Mouse (Mus musculus): Measurements from ENCODE around the gene Fam83g. TPM values are rescaled to one million over a fixed set of nuclear protein-coding genes. Genes with fewer than 3 reads are reported as not detected.

The Fam83g gene
- polyA plus RNA-seq, 1 experiment, result 0.46 TPM

- no peak for TF ChIP-seq POLR2A (IDR thresholded peaks at IDR 0.05; ENCODE audit: low read depth, low read length)
- no peak overlapping the region for H3K27ac ChIP-seq (ENCODE audit: insufficient read depth, low read length)
- peaks cover 4% of the 10 kb centered on the region; the same call in 1 of the 2 replicates for H3K4me1 ChIP-seq (ENCODE audit: control insufficient read depth, insufficient read depth, low read length)
- H3K4me3 ChIP-seq (ENCODE audit: insufficient read depth, low read length), result no peak overlapping the region
Observed at GRCm38 (mm10) chr11:61686906-61687453, 3.1 kb downstream of the Fam83g start.

GRCm38 (mm10) chr11:61687595-61687994 is 3.7 kb downstream of the Fam83g start:
- Histone ChIP-seq H3K4me3 (ENCODE audit: insufficient read depth, low read length) (no peak overlapping the region), H3K4me1 (ENCODE audit: control insufficient read depth, insufficient read depth, low read length) (peaks cover 4% of the 10 kb centered on the region; the same call in 1 of the 2 replicates), H3K27ac (ENCODE audit: insufficient read depth, low read length) (no peak overlapping the region)
- TF ChIP-seq CTCF (IDR thresholded peaks at IDR 0.05; ENCODE audit: borderline replicate concordance, insufficient read depth, low read length), result no peak
- TF ChIP-seq POLR2A (IDR thresholded peaks at IDR 0.05; ENCODE audit: low read depth, low read length), result no peak

GRCm38 (mm10) chr11:61692996-61693395 is 9.1 kb downstream of the Fam83g start:
- no peaks in the 10 kb centered on the region for H3K4me1 ChIP-seq (ENCODE audit: control insufficient read depth, insufficient read depth, low read length)
- no peak overlapping the region for H3K4me3 ChIP-seq (ENCODE audit: insufficient read depth, low read length)
- TF ChIP-seq CTCF (IDR thresholded peaks at IDR 0.05; ENCODE audit: borderline replicate concordance, insufficient read depth, low read length), result no peak
- no peak for TF ChIP-seq POLR2A (IDR thresholded peaks at IDR 0.05; ENCODE audit: low read depth, low read length)
- no peak overlapping the region for H3K27ac ChIP-seq (ENCODE audit: insufficient read depth, low read length)

GRCm38 (mm10) chr11:61698852-61699251 is 15.0 kb downstream of the Fam83g start:
- Histone ChIP-seq H3K4me1 (ENCODE audit: control insufficient read depth, insufficient read depth, low read length) (no peaks in the 10 kb centered on the region), H3K27ac (ENCODE audit: insufficient read depth, low read length) (no peak overlapping the region), H3K4me3 (ENCODE audit: insufficient read depth, low read length) (no peak overlapping the region)
- no peak for TF ChIP-seq CTCF (IDR thresholded peaks at IDR 0.05; ENCODE audit: borderline replicate concordance, insufficient read depth, low read length)
- TF ChIP-seq POLR2A (IDR thresholded peaks at IDR 0.05; ENCODE audit: low read depth, low read length), result no peak

GRCm38 (mm10) chr11:61699460-61699859 is 15.6 kb downstream of the Fam83g start:
- Histone ChIP-seq H3K27ac (ENCODE audit: insufficient read depth, low read length) (no peak overlapping the region), H3K4me3 (ENCODE audit: insufficient read depth, low read length) (no peak overlapping the region), H3K4me1 (ENCODE audit: control insufficient read depth, insufficient read depth, low read length) (no peaks in the 10 kb centered on the region)
- no peak for TF ChIP-seq POLR2A (IDR thresholded peaks at IDR 0.05; ENCODE audit: low read depth, low read length)
- TF ChIP-seq CTCF (IDR thresholded peaks at IDR 0.05; ENCODE audit: borderline replicate concordance, insufficient read depth, low read length), result no peak

DNA sequence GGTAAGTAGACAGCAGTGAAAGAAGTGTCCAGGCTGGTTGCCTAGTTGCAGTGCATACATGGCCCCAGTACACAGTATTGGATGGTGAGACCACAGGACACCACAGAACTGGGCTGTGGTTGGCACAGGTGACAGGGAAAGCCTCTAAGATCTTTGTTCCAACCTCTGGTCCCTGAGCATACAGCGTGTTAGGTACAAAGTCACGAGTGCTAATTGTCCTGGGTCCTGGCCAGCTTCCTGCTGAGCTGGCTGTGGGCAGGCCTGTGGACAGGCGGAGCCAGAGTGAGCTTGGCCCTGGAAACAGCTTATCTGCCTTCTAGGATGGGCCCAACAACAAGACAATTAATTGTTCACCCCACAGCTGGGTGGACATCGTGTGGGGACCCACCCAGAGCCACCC is 16.0 kb downstream of the Fam83g start:
- no peaks in the 10 kb centered on the region for H3K4me1 ChIP-seq (ENCODE audit: control insufficient read depth, insufficient read depth, low read length)
- H3K27ac ChIP-seq (ENCODE audit: insufficient read depth, low read length), result no peak overlapping the region
- no peak overlapping the region for H3K4me3 ChIP-seq (ENCODE audit: insufficient read depth, low read length)
- TF ChIP-seq POLR2A (IDR thresholded peaks at IDR 0.05; ENCODE audit: low read depth, low read length) (no peak), CTCF (IDR thresholded peaks at IDR 0.05; ENCODE audit: borderline replicate concordance, insufficient read depth, low read length) (no peak)

DNA sequence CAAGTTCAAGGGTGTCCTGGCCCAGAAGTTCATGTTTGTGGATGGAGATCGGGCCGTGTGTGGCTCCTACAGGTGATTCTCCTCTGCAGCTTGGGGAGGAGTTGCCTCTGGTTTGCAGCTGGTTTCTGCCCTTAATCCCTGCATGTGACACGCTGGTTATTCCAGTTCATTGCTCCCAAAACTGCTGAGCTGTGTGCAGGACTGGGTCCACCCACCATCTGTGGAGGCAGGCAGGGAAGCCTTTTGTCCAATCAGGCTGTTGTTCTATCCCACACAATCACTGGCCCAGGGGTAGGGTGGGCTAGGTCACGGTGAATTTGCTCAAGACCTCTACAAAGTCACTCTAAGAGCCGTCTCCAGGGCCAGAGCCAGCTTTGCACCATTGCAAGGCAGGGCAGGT is 17.8 kb downstream of the Fam83g start:
- no peak overlapping the region for H3K27ac ChIP-seq (ENCODE audit: insufficient read depth, low read length)
- TF ChIP-seq POLR2A (IDR thresholded peaks at IDR 0.05; ENCODE audit: low read depth, low read length) (no peak), CTCF (IDR thresholded peaks at IDR 0.05; ENCODE audit: borderline replicate concordance, insufficient read depth, low read length) (no peak)
- H3K4me1 ChIP-seq (ENCODE audit: control insufficient read depth, insufficient read depth, low read length), result no peaks in the 10 kb centered on the region
- H3K4me3 ChIP-seq (ENCODE audit: insufficient read depth, low read length), result no peak overlapping the region

GRCm38 (mm10) chr11:61702494-61702893 is 18.6 kb downstream of the Fam83g start:
- TF ChIP-seq POLR2A (IDR thresholded peaks at IDR 0.05; ENCODE audit: low read depth, low read length) (no peak), CTCF (IDR thresholded peaks at IDR 0.05; ENCODE audit: borderline replicate concordance, insufficient read depth, low read length) (no peak)
- no peak overlapping the region for H3K27ac ChIP-seq (ENCODE audit: insufficient read depth, low read length)
- H3K4me1 ChIP-seq (ENCODE audit: control insufficient read depth, insufficient read depth, low read length), result no peaks in the 10 kb centered on the region
- H3K4me3 ChIP-seq (ENCODE audit: insufficient read depth, low read length), result no peak overlapping the region

DNA sequence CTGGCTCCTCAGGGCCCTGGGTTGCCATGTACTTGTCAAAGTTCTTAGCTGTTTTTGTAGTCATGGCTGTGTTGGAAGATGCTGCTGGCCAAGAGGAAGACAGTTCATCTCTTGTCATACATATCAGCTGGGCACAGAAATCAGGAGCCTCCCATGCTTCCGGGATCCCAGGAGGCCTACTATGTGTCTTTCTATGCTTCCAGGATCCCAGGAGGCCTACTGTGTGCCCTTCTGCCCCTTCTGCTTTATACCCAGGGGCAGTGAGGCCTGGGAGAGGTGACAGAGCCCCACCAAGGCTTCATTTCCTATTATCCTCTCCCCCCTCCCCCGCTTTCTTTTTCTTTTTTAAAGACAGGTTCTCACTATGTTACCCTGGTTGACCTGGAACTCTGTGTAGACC is 21.7 kb downstream of the Fam83g start:
- H3K4me3 ChIP-seq (ENCODE audit: insufficient read depth, low read length), result no peak overlapping the region
- H3K4me1 ChIP-seq (ENCODE audit: control insufficient read depth, insufficient read depth, low read length), result no peaks in the 10 kb centered on the region
- TF ChIP-seq POLR2A (IDR thresholded peaks at IDR 0.05; ENCODE audit: low read depth, low read length), result no peak
- TF ChIP-seq CTCF (IDR thresholded peaks at IDR 0.05; ENCODE audit: borderline replicate concordance, insufficient read depth, low read length), result no peak
- no peak overlapping the region for H3K27ac ChIP-seq (ENCODE audit: insufficient read depth, low read length)

GRCm38 (mm10) chr11:61706232-61706631 is 22.3 kb downstream of the Fam83g start:
- no peaks in the 10 kb centered on the region for H3K4me1 ChIP-seq (ENCODE audit: control insufficient read depth, insufficient read depth, low read length)
- no peak overlapping the region for H3K27ac ChIP-seq (ENCODE audit: insufficient read depth, low read length)
- H3K4me3 ChIP-seq (ENCODE audit: insufficient read depth, low read length), result no peak overlapping the region
- TF ChIP-seq POLR2A (IDR thresholded peaks at IDR 0.05; ENCODE audit: low read depth, low read length) (no peak), CTCF (IDR thresholded peaks at IDR 0.05; ENCODE audit: borderline replicate concordance, insufficient read depth, low read length) (no peak)

GRCm38 (mm10) chr11:61708928-61709327 is 25.0 kb downstream of the Fam83g start:
- no peak overlapping the region for H3K4me3 ChIP-seq (ENCODE audit: insufficient read depth, low read length)
- TF ChIP-seq POLR2A (IDR thresholded peaks at IDR 0.05; ENCODE audit: low read depth, low read length), result no peak
- no peak for TF ChIP-seq CTCF (IDR thresholded peaks at IDR 0.05; ENCODE audit: borderline replicate concordance, insufficient read depth, low read length)
- no peak overlapping the region for H3K27ac ChIP-seq (ENCODE audit: insufficient read depth, low read length)
- no peaks in the 10 kb centered on the region for H3K4me1 ChIP-seq (ENCODE audit: control insufficient read depth, insufficient read depth, low read length)

Data from embryonic fibroblast, embryonic 13.5 days (primary cell).